Mouse (Mus musculus) retina, embryonic 14.5 days (tissue): ENCODE data around the gene Arhgap45.
A peak's percentile ranks its signal among the peaks of the same experiment; 100 is the strongest.
"Not testable (repeated sequence)": the region's sequence is repeated elsewhere in the genome, so short reads cannot be mapped to it uniquely, and the experiment has no call there.

Experiments used
- DNase-seq: peaks from one replicate; pipeline ENCODE4 v3.0.0-alpha.2; 2015; ENCODE audit warnings: low spot score

Gene Arhgap45

GRCm38 (mm10) chr10:80035148-80035547 lies 18.7 kb downstream of the Arhgap45 start:
- DNase-seq, result no peak

- no peak for DNase-seq
Observed at GRCm38 (mm10) chr10:80035686-80036085, 19.2 kb downstream of the Arhgap45 start.

GRCm38 (mm10) chr10:80036832-80037231 lies 20.4 kb downstream of the Arhgap45 start:
- DNase-seq, result no peak

- peak; percentile 99 for DNase-seq
Observed at GRCm38 (mm10) chr10:80039559-80039979, 23.1 kb downstream of the Arhgap45 start, which contains the start of gene Polr2e. TSS of gene Polr2e (minus strand) at chr10:80039795.

GRCm38 (mm10) chr10:80041409-80042060 lies 25.1 kb downstream of the Arhgap45 start:
- DNase-seq, result not testable (repeated sequence)

DNA sequence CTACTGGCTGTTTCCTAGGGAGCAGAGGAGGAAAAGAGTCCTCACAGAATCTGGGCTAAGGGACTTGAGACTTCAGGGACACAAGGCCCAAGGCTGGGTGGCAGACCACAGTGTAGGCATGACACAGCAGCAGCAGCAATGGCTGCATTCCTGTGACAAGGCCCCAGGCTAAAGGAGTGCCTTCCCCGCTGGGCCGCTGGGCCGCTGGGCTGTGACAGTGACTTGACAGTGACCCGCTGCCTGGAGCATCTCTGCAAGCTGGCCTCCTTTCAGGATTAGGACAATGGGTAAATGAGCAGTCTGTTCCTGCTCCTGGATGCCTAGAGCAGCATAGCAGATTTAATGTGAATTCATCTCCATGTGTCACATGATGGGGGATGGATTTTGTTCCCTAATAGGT lies 27.6 kb downstream of the Arhgap45 start:
- peak; percentile 54 for DNase-seq

DNA sequence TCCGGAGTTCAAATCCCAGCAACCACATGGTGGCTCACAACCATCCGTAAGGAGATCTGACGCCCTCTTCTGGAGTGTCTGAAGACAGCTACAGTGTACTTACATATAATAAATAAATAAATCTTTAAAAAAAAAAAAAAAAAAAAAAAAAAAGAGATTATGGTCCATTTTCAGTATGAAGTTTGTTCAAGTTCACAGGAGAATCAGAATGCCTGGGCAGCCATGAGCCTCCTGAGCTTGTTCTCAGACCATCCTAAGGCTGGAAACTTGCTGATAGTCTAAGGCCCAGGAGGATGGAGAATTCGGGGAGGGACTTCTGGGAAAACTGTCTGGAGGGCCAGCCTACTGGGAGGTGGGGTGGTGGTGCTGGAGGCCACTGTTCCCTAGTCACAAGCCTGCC lies 28.9 kb downstream of the Arhgap45 start:
- DNase-seq, result not testable (repeated sequence)

DNA sequence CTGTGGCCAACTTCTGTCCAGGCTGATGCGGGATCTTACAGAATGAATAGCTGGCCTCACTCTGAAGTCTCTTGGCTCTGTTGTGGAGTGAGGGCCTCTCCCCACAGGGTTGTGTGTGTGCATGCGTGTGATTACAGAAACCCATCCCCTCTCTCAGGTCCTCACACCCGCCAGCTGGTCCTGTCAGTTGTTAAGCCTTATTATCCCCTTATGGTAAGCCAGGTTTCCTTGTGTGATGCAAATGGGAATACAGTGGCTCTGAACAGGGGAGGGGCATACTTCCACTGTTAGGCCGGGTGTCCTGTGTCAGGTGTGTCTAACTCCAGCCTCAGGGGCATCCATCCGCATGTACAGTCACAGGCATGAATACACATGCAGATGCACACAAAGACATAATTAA lies 29.3 kb downstream of the Arhgap45 start:
- DNase-seq, result no peak

GRCm38 (mm10) chr10:80047041-80047565 lies 30.6 kb downstream of the Arhgap45 start, which contains the start of gene Gpx4:
TSS of gene Gpx4 (plus strand) at chr10:80047166.
- DNase-seq, result no peak

DNA sequence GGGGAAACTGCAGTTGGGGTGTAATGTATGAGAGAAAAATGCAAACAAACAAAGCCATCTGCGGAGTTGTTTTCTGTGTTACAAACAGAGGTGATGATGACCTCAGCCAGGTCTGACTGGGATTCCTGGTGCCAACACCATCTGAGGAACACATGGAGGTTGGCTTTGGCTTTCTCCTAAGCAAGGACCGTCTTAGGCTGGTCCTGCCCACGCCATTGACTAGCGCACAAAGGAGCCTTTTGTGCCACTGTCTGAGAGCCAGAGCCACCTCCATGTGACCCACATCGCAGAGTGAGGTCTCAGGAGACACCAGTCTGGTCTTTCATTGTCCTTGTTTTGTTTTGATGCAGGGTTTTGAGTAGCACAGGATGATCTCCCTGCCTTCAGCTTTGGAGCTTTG lies 31.9 kb downstream of the Arhgap45 start:
- DNase-seq, result peak; percentile 51

GRCm38 (mm10) chr10:80048834-80049233 lies 32.4 kb downstream of the Arhgap45 start:
- DNase-seq, result no peak

DNA sequence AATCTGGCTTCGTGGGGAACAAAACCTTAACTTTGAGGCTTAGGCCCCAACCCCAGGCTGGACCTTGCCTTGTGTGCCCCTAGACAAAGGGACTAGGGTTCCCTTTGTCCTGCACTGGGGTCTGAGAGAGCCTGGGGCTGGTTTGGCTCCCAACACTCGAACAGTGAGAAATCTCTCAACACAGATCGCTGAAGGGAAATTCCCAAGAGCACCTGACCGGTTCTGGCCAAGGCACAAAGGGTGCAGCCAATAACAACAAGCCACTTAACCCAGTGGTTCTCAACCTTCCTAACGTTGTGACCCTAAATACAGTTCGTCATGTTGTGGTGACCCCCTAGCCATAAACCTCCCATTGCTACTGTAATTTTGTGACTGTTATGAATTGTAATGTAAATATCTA lies 33.8 kb downstream of the Arhgap45 start:
- no peak for DNase-seq

DNA sequence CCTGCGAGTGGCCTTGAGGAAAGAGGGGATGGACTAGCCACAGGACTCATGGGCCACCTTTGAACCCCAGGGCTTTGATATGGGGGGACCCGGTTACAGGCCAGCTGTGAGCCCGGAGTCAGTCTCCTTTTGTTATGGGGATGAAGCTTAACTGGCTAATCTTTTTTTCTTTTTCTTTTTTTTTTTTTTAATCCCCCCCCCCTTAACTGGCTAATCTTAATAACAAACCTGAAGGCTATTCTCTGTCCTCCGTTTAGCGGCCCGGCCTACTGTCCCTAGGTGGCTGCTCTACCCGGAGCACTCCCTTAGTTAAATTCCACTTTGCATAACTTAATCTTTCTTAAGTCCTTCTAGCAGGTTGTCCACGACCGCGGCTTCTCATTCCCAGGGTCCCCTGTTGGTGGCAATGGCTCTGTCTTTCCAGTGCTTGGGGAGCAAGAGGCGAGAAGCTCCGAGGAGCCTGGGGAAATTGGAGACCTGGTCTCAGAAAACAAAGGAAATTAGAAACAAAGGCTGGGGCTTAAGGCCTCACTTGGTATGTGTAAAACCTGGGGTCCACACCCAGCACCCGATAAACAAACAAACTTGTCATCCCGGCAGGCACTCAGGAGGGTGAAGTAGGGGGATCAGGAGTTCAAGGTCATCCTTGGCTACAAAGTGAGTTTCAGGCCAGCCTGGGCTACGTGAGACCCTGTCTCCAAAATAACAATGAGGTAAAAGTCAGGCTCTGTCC lies 34.6 kb downstream of the Arhgap45 start:
- no peak for DNase-seq

DNA sequence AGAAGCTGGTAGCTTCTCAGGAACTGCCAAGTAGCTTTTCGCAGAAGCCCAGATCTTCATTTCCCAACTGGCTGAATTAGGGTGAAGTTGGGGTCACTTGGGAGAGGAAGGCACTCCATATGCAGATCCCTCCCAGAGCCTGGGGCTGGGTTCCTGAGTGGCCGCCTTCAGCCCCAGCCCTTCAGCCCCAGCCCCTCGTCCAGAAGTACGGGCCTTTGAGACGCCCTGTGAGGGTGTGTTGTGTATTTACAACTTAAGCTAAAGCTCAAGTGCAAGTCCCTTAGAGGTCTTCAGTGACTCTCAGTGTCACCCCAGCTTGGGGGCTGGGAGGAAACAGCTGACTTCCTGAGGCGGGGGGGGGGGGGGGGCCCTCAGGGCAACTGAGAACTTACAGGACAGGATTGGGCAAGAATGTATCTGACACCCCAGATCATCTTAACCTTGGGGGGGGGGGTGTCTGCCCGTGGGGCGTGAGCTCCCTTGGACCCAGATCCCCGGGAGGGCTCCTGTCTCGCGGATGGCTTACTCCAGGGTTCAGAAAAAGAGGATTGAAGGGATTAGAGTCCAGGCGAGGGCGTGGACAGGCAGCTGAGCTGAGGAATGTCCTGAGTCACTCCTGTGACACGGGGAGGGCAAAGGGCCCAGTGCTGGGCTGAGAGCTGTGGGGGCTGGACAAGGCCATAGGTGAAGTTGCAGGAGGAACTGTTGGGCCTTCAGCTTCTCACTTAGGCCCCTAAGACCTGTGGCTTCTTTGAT lies 35.3 kb downstream of the Arhgap45 start:
- DNase-seq, result no peak

GRCm38 (mm10) chr10:80052374-80052764 lies 35.9 kb downstream of the Arhgap45 start:
- DNase-seq, result no peak

DNA sequence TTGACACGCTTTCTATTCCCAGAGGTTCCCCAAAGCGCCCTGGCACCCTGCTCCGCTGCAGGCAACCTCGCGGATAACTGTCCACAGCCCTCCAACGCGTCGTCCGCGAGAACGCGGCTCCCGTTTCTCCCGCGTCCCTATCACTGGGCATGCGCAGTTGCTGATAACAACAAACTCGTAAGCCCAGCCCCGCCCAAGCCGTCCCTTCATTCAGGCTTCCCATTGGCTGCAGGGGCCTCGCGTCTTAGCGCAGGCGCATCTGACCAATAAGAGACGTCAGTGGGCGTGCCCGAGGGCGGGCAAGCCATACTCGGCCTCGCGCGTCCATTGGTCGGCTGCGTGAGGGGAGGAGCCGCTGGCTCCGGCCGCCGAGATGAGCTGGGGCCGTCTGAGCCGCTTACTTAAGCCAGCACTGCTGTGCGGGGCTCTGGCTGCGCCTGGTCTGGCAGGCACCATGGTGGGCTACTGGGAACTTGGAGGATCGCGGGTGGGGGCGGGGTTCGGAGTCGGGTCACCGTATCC lies 36.9 kb downstream of the Arhgap45 start:
- DNase-seq, result peak; percentile 100

- DNase-seq, result no peak
Observed at GRCm38 (mm10) chr10:80053831-80054815, 37.7 kb downstream of the Arhgap45 start.

- not testable (repeated sequence) for DNase-seq
Observed at GRCm38 (mm10) chr10:80054911-80055310, 38.5 kb downstream of the Arhgap45 start.

DNA sequence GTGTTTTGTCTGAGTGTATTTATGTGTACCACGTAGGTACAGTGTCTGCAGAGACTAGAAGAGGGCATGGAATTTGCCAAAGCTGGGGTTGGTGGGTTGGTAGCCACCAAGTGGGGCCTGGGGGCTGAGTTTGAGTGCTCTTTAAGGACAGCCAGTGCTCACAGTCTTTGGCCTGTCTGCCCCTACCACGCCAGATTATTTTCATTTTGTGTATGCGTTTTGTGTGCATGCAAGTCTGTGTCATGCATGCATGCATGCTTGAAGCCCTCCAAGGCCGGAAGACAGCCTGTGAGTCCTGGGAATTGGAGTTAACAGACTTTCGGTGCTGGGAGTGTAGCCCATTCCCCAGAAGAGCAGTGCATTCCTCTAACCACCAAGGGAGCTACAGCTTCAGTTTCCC lies 38.9 kb downstream of the Arhgap45 start:
- no peak for DNase-seq

GRCm38 (mm10) chr10:80055891-80056290 lies 39.4 kb downstream of the Arhgap45 start:
- DNase-seq, result no peak

GRCm38 (mm10) chr10:80056506-80056905 lies 40.1 kb downstream of the Arhgap45 start:
- DNase-seq, result no peak
